Mouse (Mus musculus) E14TG2a.4 (cell line): ENCODE results near the gene Prep.

Source experiments
- CTCF ChIP-seq: conservative IDR thresholded peaks from 2 replicates; pipeline ENCODE4 v1.5.1; 2014; ENCODE audit warnings: low read length
- POU5F1 ChIP-seq: IDR thresholded peaks from 2 replicates; pipeline ENCODE4 v1.6.1; 2014; ENCODE audit warnings: low read length, borderline replicate concordance

DNA sequence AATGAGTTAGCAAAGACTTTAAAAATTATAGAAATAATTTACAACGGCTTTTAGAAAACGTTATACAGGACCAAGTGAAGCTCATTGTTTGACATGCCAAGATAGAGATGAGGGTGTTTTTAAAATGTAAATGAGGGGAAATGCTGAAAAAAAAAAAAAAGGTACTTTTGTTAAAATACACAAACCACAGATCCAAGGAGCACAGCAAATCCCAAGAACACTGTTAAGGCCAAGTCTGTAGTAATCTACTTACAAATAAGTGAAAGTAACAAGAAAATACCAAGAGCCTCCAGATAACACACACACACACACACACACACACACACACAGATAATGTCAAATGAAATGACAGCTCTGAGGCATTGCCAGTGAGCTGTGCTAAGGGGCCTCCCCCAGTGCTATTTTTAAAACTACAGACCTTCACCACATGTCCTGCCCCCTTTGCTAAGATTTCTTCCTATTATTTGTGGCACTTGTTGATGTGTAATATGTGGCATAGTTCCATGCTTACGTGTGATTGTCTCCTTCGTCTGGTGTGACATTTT, 37.6 kb downstream of the Prep start:
- TF ChIP-seq CTCF (no peak), POU5F1 (no peak)
